Mouse (Mus musculus): ENCODE measurements around the gene 1700029F12Rik.

DNA sequence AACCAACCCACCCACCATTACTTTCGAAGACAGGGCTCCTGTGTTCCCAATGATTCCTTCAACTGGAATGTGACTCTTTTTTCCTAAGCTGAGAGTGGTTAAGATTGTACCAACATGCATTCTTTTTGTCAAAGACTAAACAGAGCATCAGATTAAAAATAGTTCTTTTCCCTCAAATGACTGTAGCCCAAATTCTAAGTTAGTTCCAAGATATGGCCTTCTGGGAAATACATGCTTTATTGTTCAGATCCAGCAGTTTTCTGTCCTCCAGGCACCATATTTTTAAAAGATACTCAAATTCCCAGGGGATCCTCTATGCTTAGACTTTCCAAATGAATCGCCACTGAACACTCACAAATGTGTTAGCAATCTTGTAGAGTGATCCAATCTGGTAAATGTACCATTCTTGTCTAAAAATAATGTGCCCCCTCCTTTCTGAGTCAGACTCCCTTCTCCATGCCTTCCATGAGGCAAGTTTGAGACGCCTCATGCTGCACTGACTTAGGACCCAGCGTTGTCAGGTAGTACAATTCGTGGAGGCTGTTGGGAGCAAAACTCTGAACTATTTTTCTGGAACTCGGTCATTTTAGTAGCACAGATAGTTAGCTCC lies 57.1 kb downstream of the 1700029F12Rik start:
- TF ChIP-seq GATA1 (IDR thresholded peaks at IDR 0.05; ENCODE audit: low read length) = no peak
- no peak for TF ChIP-seq TAL1 (IDR thresholded peaks at IDR 0.05; ENCODE audit: low read length)

Measured in erythroblast, embryonic 14.5 days (primary cell).